Mouse (Mus musculus) spleen, adult 2 months (tissue): ENCODE measurements around the gene Eef2. TPM values are rescaled to one million over a fixed set of nuclear protein-coding genes. Genes with fewer than 3 reads are reported as not detected.

Experiments used
- DNase-seq, 2 experiments: peaks; one replicate each; pipeline versions ENCODE4 v3.0.0 to v3.0.0-alpha.2; 2012 to 2021; ENCODE audit warnings: low spot score in 2 of 2, low read depth in 1 of 2
- H3K27ac ChIP-seq: fragments of 200-500 bp; 2 replicates; pipeline ENCODE4 v1.5.1; 2012; ENCODE audit warnings: low read length, inconsistent platforms; ENCODE audit not compliant: insufficient read depth
- H3K27me3 ChIP-seq: fragments of 200-500 bp; 2 replicates; pipeline ENCODE4 v1.6.1; 2012; ENCODE audit warnings: mild to moderate bottlenecking, moderate library complexity, low read length, inconsistent platforms; ENCODE audit not compliant: control insufficient read depth, insufficient read depth
- H3K36me3 ChIP-seq: fragments of 200-500 bp; 2 replicates; pipeline ENCODE4 v1.6.1; 2012; ENCODE audit warnings: mild to moderate bottlenecking, low read length, inconsistent platforms; ENCODE audit not compliant: control insufficient read depth, insufficient read depth
- H3K4me1 ChIP-seq: fragments of 200-500 bp; 2 replicates; pipeline ENCODE4 v1.6.1; 2011; ENCODE audit warnings: inconsistent platforms; ENCODE audit not compliant: control insufficient read depth, insufficient read depth, insufficient read length
- H3K4me3 ChIP-seq: fragments of 200-500 bp; 2 replicates; pipeline ENCODE4 v1.5.1; 2011; ENCODE audit warnings: mild to moderate bottlenecking, inconsistent platforms; ENCODE audit not compliant: insufficient read depth, insufficient read length; ENCODE audit errors: extremely low read depth
- CTCF ChIP-seq: fragments of 200-500 bp; IDR thresholded peaks from 2 replicates; pipeline ENCODE4 v1.5.1; 2011; ENCODE audit warnings: mild to moderate bottlenecking, inconsistent platforms; ENCODE audit not compliant: insufficient read depth, insufficient read length, insufficient replicate concordance; ENCODE audit errors: extremely low read depth
- POLR2A ChIP-seq: fragments of 200-500 bp; IDR thresholded peaks from 2 replicates; pipeline ENCODE4 v1.6.1; 2011; ENCODE audit warnings: low read depth, low read length, inconsistent platforms
- WGBS: fragments of 180-500 bp; shearing (Covaris S2); methylation state at CpG from one replicate; pipeline ENCODE4 v1.1.7; 2018; 5-methylcytosine and 5-hydroxymethylcytosine counted together
- polyA plus RNA-seq: library from polyadenylated mRNA; depleted of rRNA; stranded (reverse); fragments of >200 nt; gene quantifications from 2 replicates; pipeline ENCODE4 v1.2.3, GENCODE M21; 2012

The Eef2 gene
- polyA plus RNA-seq, 1 experiment, result 1,457 TPM

- no peaks in the 10 kb centered on the region for H3K27me3 ChIP-seq
- no peak for DNase-seq
- TF ChIP-seq CTCF, result no peak
- TF ChIP-seq POLR2A, result no peak
- no peak overlapping the region for H3K27ac ChIP-seq
- H3K4me1 ChIP-seq, result peaks cover 31% of the 10 kb centered on the region; the same call in 1 of the 2 replicates
- WGBS, result 82% methylated on average over 7 of the region's 7 CpGs
- H3K36me3 ChIP-seq, result peaks cover 31% of the 10 kb centered on the region
- H3K4me3 ChIP-seq, result no peak overlapping the region
Observed at GRCm38 (mm10) chr10:81141455-81142210, 34.8 kb upstream of the Eef2 start.

- Histone ChIP-seq H3K36me3 (peaks cover 38% of the 10 kb centered on the region), H3K27ac (no peak overlapping the region), H3K27me3 (no peaks in the 10 kb centered on the region), H3K4me1 (peaks cover 31% of the 10 kb centered on the region; the same call in 1 of the 2 replicates), H3K4me3 (no peak overlapping the region)
- no peak for DNase-seq
- TF ChIP-seq CTCF (no peak), POLR2A (no peak)
- WGBS, result 59% methylated on average over 5 of the region's 5 CpGs
Observed at GRCm38 (mm10) chr10:81142551-81142981, 33.9 kb upstream of the Eef2 start.

- WGBS, result 86% methylated on average over 7 of the region's 7 CpGs
- H3K36me3 ChIP-seq, result peaks cover 44% of the 10 kb centered on the region
- peaks cover 31% of the 10 kb centered on the region; the same call in 1 of the 2 replicates for H3K4me1 ChIP-seq
- no peak overlapping the region for H3K4me3 ChIP-seq
- no peak for DNase-seq
- TF ChIP-seq POLR2A, result no peak
- TF ChIP-seq CTCF, result no peak
- H3K27me3 ChIP-seq, result no peaks in the 10 kb centered on the region
- no peak overlapping the region for H3K27ac ChIP-seq
Observed at GRCm38 (mm10) chr10:81143157-81143633, 33.2 kb upstream of the Eef2 start.

GRCm38 (mm10) chr10:81143845-81144437 lies 32.5 kb upstream of the Eef2 start:
- Histone ChIP-seq H3K27ac (no peak overlapping the region), H3K4me1 (peaks cover 29% of the 10 kb centered on the region; the same call in 1 of the 2 replicates), H3K4me3 (no peak overlapping the region), H3K27me3 (no peaks in the 10 kb centered on the region), H3K36me3 (peaks cover 52% of the 10 kb centered on the region)
- whole genome bisulfite sequencing, result 96% methylated on average over 52 of the region's 52 CpGs
- DNase-seq, result no peak
- no peak for TF ChIP-seq CTCF
- no peak for TF ChIP-seq POLR2A

- H3K4me3 ChIP-seq, result no peak overlapping the region
- no peak for DNase-seq
- H3K27ac ChIP-seq, result no peak overlapping the region
- no peak for TF ChIP-seq CTCF
- no peak for TF ChIP-seq POLR2A
- H3K36me3 ChIP-seq, result peaks cover 57% of the 10 kb centered on the region
- no peaks in the 10 kb centered on the region for H3K27me3 ChIP-seq
- H3K4me1 ChIP-seq, result peaks cover 21% of the 10 kb centered on the region; the same call in 1 of the 2 replicates
- WGBS, result 92% methylated on average over 27 of the region's 27 CpGs
Observed at GRCm38 (mm10) chr10:81144667-81145066, 31.8 kb upstream of the Eef2 start.

GRCm38 (mm10) chr10:81145307-81145706 lies 31.1 kb upstream of the Eef2 start:
- no peak overlapping the region for H3K27ac ChIP-seq
- DNase-seq, result no peak
- 90% methylated on average over 6 of the region's 6 CpGs for WGBS

More at GRCm38 (mm10) chr10:81145307-81145706, 31.1 kb upstream of the Eef2 start:
- TF ChIP-seq POLR2A, result no peak
- TF ChIP-seq CTCF, result no peak
- Histone ChIP-seq H3K4me3 (no peak overlapping the region), H3K4me1 (peaks cover 15% of the 10 kb centered on the region; the same call in 1 of the 2 replicates), H3K36me3 (peaks cover 64% of the 10 kb centered on the region), H3K27me3 (no peaks in the 10 kb centered on the region)
